Mouse (Mus musculus) erythroblast, embryonic 14.5 days (primary cell): Measurements from ENCODE around the gene Opa3. TPM values are rescaled to one million over a fixed set of nuclear protein-coding genes. Genes with fewer than 3 reads are reported as not detected.

ENCODE experiments used
- H3K27me3 ChIP-seq: 2 replicates; pipeline ENCODE4 v1.6.1; 2012; ENCODE audit warnings: inconsistent platforms; ENCODE audit not compliant: control insufficient read depth
- H3K36me3 ChIP-seq: 2 replicates; pipeline ENCODE4 v1.6.1; 2012; ENCODE audit warnings: mild to moderate bottlenecking, inconsistent platforms; ENCODE audit not compliant: control insufficient read depth
- H3K4me1 ChIP-seq: 2 replicates; pipeline ENCODE4 v1.6.1; 2012; ENCODE audit warnings: inconsistent platforms; ENCODE audit not compliant: control insufficient read depth
- H3K4me3 ChIP-seq: replicated peaks from 2 replicates; pipeline ENCODE3; 2012; ENCODE audit warnings: moderate library complexity, mild to moderate bottlenecking, inconsistent platforms
- H3K9me3 ChIP-seq: 2 replicates; pipeline ENCODE4 v1.6.1; 2012; ENCODE audit warnings: low read length, inconsistent platforms, mixed read lengths; ENCODE audit not compliant: control insufficient read depth
- GATA1 ChIP-seq: IDR thresholded peaks from 2 replicates; pipeline ENCODE4 v1.6.1; 2012; ENCODE audit warnings: low read length, inconsistent platforms, mixed read lengths
- TAL1 ChIP-seq: IDR thresholded peaks from 3 replicates; pipeline ENCODE4 v1.6.1; 2012; ENCODE audit warnings: low read length, inconsistent platforms, mixed read lengths
- polyA plus RNA-seq: library from polyadenylated mRNA; stranded (reverse); fragments of >175 nt; gene quantifications from 2 replicates; pipeline ENCODE4 v1.2.3, GENCODE M21; 2012

Opa3 gene
- polyA plus RNA-seq, 1 experiment = 2.1 TPM

- Histone ChIP-seq H3K4me1 (peaks cover 4% of the 10 kb centered on the region), H3K9me3 (peaks cover 3% of the 10 kb centered on the region; the same call in 1 of the 2 replicates), H3K4me3 (no peak overlapping the region), H3K27me3 (no peaks in the 10 kb centered on the region), H3K36me3 (peaks cover 13% of the 10 kb centered on the region; the same call in 1 of the 2 replicates)
- TF ChIP-seq GATA1 = no peak
- TF ChIP-seq TAL1 = no peak
Measured at GRCm38 (mm10) chr7:19196676-19197075, 31.5 kb upstream of the Opa3 start.

- no peak for TF ChIP-seq TAL1
- TF ChIP-seq GATA1 = no peak
- peaks cover 8% of the 10 kb centered on the region; the same call in 1 of the 2 replicates for H3K36me3 ChIP-seq
- peaks cover 3% of the 10 kb centered on the region; the same call in 1 of the 2 replicates for H3K9me3 ChIP-seq
- H3K4me1 ChIP-seq = peaks cover 12% of the 10 kb centered on the region
- H3K27me3 ChIP-seq = no peaks in the 10 kb centered on the region
- no peak overlapping the region for H3K4me3 ChIP-seq
Measured at GRCm38 (mm10) chr7:19197985-19198384, 30.1 kb upstream of the Opa3 start.

GRCm38 (mm10) chr7:19201660-19202059 lies 26.5 kb upstream of the Opa3 start:
- Histone ChIP-seq H3K36me3 (peaks cover 2% of the 10 kb centered on the region; the same call in 1 of the 2 replicates), H3K9me3 (no peaks in the 10 kb centered on the region), H3K27me3 (no peaks in the 10 kb centered on the region), H3K4me1 (peaks cover 12% of the 10 kb centered on the region), H3K4me3 (no peak overlapping the region)
- TF ChIP-seq TAL1 (no peak), GATA1 (no peak)

- Histone ChIP-seq H3K4me1 (peaks cover 12% of the 10 kb centered on the region), H3K27me3 (no peaks in the 10 kb centered on the region), H3K9me3 (no peaks in the 10 kb centered on the region), H3K4me3 (no peak overlapping the region), H3K36me3 (peaks cover 2% of the 10 kb centered on the region; the same call in 1 of the 2 replicates)
- TF ChIP-seq GATA1 = no peak
- no peak for TF ChIP-seq TAL1
Measured at GRCm38 (mm10) chr7:19202065-19202850, 25.9 kb upstream of the Opa3 start.

- Histone ChIP-seq H3K36me3 (no peaks in the 10 kb centered on the region; the same call in 1 of the 2 replicates), H3K27me3 (peaks cover 33% of the 10 kb centered on the region), H3K4me1 (peaks cover 4% of the 10 kb centered on the region; the same call in 1 of the 2 replicates), H3K4me3 (no peak overlapping the region), H3K9me3 (peaks cover 8% of the 10 kb centered on the region)
- TF ChIP-seq TAL1 (no peak), GATA1 (no peak)
Measured at GRCm38 (mm10) chr7:19208201-19208910, 19.8 kb upstream of the Opa3 start.

- H3K27me3 ChIP-seq = peaks cover 39% of the 10 kb centered on the region
- TF ChIP-seq GATA1 = no peak
- no peak for TF ChIP-seq TAL1
- no peaks in the 10 kb centered on the region; the same call in 1 of the 2 replicates for H3K36me3 ChIP-seq
- H3K9me3 ChIP-seq = peaks cover 8% of the 10 kb centered on the region
- peaks cover 4% of the 10 kb centered on the region; the same call in 1 of the 2 replicates for H3K4me1 ChIP-seq
- no peak overlapping the region for H3K4me3 ChIP-seq
Measured at GRCm38 (mm10) chr7:19208944-19209472, 19.1 kb upstream of the Opa3 start.

- H3K9me3 ChIP-seq = peaks cover 8% of the 10 kb centered on the region
- H3K36me3 ChIP-seq = no peaks in the 10 kb centered on the region; the same call in 1 of the 2 replicates
- H3K4me3 ChIP-seq = no peak overlapping the region
- peaks cover 4% of the 10 kb centered on the region; the same call in 1 of the 2 replicates for H3K4me1 ChIP-seq
- no peak for TF ChIP-seq GATA1
- TF ChIP-seq TAL1 = no peak
- H3K27me3 ChIP-seq = peaks cover 44% of the 10 kb centered on the region
Measured at GRCm38 (mm10) chr7:19209494-19209893, 18.6 kb upstream of the Opa3 start.

- no peaks in the 10 kb centered on the region; the same call in 1 of the 2 replicates for H3K36me3 ChIP-seq
- peaks cover 49% of the 10 kb centered on the region for H3K27me3 ChIP-seq
- no peak overlapping the region for H3K4me3 ChIP-seq
- peaks cover 4% of the 10 kb centered on the region; the same call in 1 of the 2 replicates for H3K4me1 ChIP-seq
- no peak for TF ChIP-seq TAL1
- TF ChIP-seq GATA1 = no peak
- H3K9me3 ChIP-seq = peaks cover 8% of the 10 kb centered on the region
Measured at GRCm38 (mm10) chr7:19210010-19210409, 18.1 kb upstream of the Opa3 start.
